In genomic region chr17:12455143-12455790, GRCm38 (mm10) we compare ENCODE assay signal across 9 mouse cellular contexts. TPM values are rescaled to one million over a fixed set of nuclear protein-coding genes. Genes with fewer than 3 reads are reported as not detected.
DNase-seq lines count a peak whose midpoint lies in the region; ATAC-seq and TF ChIP-seq lines count a peak whose summit lies in the region.
"Had no signal": no experiment of that assay in that cellular context is flagged by ENCODE, and none has a peak within 500 bp of the region (broad histone marks: within the 10 kb centered on the region; RNA-seq: fewer than 3 reads in every experiment).

No protein-coding gene starts in this region.

- no peak overlapping the region for H3K4me2 ChIP-seq in intestine, postnatal 0 days (replicated peaks; ENCODE audit: low read depth)
- no peak overlapping the region for H3K4me2 ChIP-seq in intestine, embryonic 15.5 days (replicated peaks)
- H3K4me2 ChIP-seq in neural tube, embryonic 15.5 days: no peak overlapping the region
- H3K4me2 ChIP-seq: neural tube, embryonic 13.5 days had no signal

- H3K4me3 ChIP-seq in intestine, postnatal 0 days (ENCODE audit: low read depth, low read length): no peak overlapping the region
- no peak overlapping the region for H3K4me3 ChIP-seq in intestine, embryonic 15.5 days (replicated peaks)
- no peak overlapping the region for H3K4me3 ChIP-seq in neural tube, embryonic 15.5 days (replicated peaks)
- H3K4me3 ChIP-seq: neural tube, embryonic 13.5 days had no signal

- H3K4me1 ChIP-seq in intestine, postnatal 0 days (replicated peaks; ENCODE audit: control insufficient read depth, insufficient read depth, low read length): no peaks in the 10 kb centered on the region
- H3K4me1 ChIP-seq in intestine, embryonic 15.5 days (replicated peaks): peaks cover 2% of the 10 kb centered on the region
- peaks cover 4% of the 10 kb centered on the region; the same call in 1 of the 2 replicates for H3K4me1 ChIP-seq in neural tube, embryonic 15.5 days

- 84% methylated on average over 5 of the region's 5 CpGs for WGBS in intestine, postnatal 0 days
- WGBS in intestine, embryonic 15.5 days: 86% methylated on average over 5 of the region's 5 CpGs
- 82% methylated on average over 5 of the region's 5 CpGs for WGBS in neural tube, embryonic 15.5 days

- no peak for ATAC-seq in intestine, postnatal 0 days
- ATAC-seq in intestine, embryonic 15.5 days: no peak
- no peak for ATAC-seq in neural tube, embryonic 15.5 days (ENCODE audit: low FRiP score)

- peak; percentile 66 for TF ChIP-seq CTCF in intestine, postnatal 0 days (IDR thresholded peaks at IDR 0.05; ENCODE audit: low read depth)

- no peak overlapping the region for H3K9ac ChIP-seq in intestine, postnatal 0 days (ENCODE audit: low read depth, low read length)
- H3K9ac ChIP-seq in intestine, embryonic 15.5 days: no peak overlapping the region
- H3K9ac ChIP-seq in neural tube, embryonic 15.5 days (replicated peaks): no peak overlapping the region
- H3K9ac ChIP-seq: neural tube, embryonic 13.5 days had no signal

- no peak overlapping the region for H3K27ac ChIP-seq in intestine, postnatal 0 days (ENCODE audit: low read depth, low read length)
- H3K27ac ChIP-seq in intestine, embryonic 15.5 days: no peak overlapping the region
- no peak overlapping the region for H3K27ac ChIP-seq in neural tube, embryonic 15.5 days (replicated peaks)
- H3K27ac ChIP-seq: neural tube, embryonic 13.5 days had no signal

- DNase-seq in A20 (ENCODE audit: low read depth, low spot score): peak; percentile 40
- DNase-seq in ZHBTc4 (ENCODE audit: low read depth, low spot score): peak; percentile 49
- peak; percentile 35 for DNase-seq in gastrocnemius, postnatal 10 days
- peak; percentile 32 for DNase-seq in lung, postnatal 10 days
- DNase-seq in left cerebral cortex, adult 11 months (ENCODE audit: low spot score): no peak

- H3K9me3 ChIP-seq in intestine, postnatal 0 days (ENCODE audit: control insufficient read depth): no peaks in the 10 kb centered on the region
- H3K9me3 ChIP-seq in intestine, embryonic 15.5 days: no peaks in the 10 kb centered on the region
- H3K9me3 ChIP-seq in neural tube, embryonic 15.5 days (replicated peaks): no peaks in the 10 kb centered on the region
- H3K9me3 ChIP-seq: neural tube, embryonic 13.5 days had no signal

- no peaks in the 10 kb centered on the region for H3K36me3 ChIP-seq in intestine, postnatal 0 days (ENCODE audit: control insufficient read depth, insufficient read depth)
- no peaks in the 10 kb centered on the region for H3K36me3 ChIP-seq in intestine, embryonic 15.5 days
- H3K36me3 ChIP-seq in neural tube, embryonic 15.5 days: no peaks in the 10 kb centered on the region
- H3K36me3 ChIP-seq: neural tube, embryonic 13.5 days had no signal

- no peaks in the 10 kb centered on the region for H3K27me3 ChIP-seq in intestine, postnatal 0 days (replicated peaks; ENCODE audit: control insufficient read depth, insufficient read depth, low read length)
- H3K27me3 ChIP-seq in intestine, embryonic 15.5 days (replicated peaks): no peaks in the 10 kb centered on the region
- H3K27me3 ChIP-seq in neural tube, embryonic 15.5 days (replicated peaks): no peaks in the 10 kb centered on the region
- H3K27me3 ChIP-seq: neural tube, embryonic 13.5 days had no signal

RNA-seq across cellular contexts. Expression of gene Slc22a3, which starts 52.2 kb away (rescaled TPM):
- polyA plus RNA-seq in intestine, postnatal 0 days (2015; fragmentation: Nextera tagmentation; extraction: Ambion mirVana): 0.20 and 0.22 TPM in 2 replicates
- polyA plus RNA-seq in intestine, embryonic 15.5 days (2015; fragmentation: Nextera tagmentation; extraction: Ambion mirVana): 0.16 and 0.21 TPM in 2 replicates
- total RNA-seq in gastrocnemius, postnatal 10 days (2021): 1 to 10 TPM; 4.5 to 6.3 TPM
- 1.00 and 3.4 TPM in 2 replicates for polyA plus RNA-seq in neural tube, embryonic 15.5 days (2015; fragmentation: Nextera tagmentation; extraction: Ambion mirVana)
